Mouse (Mus musculus): ENCODE measurements at regions not wholly inside any gene's neighbourhood (a gene's known extent, or its start where the extent isn't known, plus 50 kb on each side); places are given as distances from the start of the nearest gene placed in this dataset.

GRCm38 (mm10) chr15:96901616-96902015, 154.1 kb downstream of the Slc38a4 start:
- TF ChIP-seq CTCF (IDR thresholded peaks at IDR 0.05; ENCODE audit: control insufficient read depth, insufficient read depth, low read length) (no peak), POLR2A (IDR thresholded peaks at IDR 0.05; ENCODE audit: borderline replicate concordance, control insufficient read depth, low read depth, low read length) (no peak)

Data from bone marrow, adult 2 months (tissue).